27 mouse cellular contexts compared by ENCODE assay signal in the genomic region with DNA sequence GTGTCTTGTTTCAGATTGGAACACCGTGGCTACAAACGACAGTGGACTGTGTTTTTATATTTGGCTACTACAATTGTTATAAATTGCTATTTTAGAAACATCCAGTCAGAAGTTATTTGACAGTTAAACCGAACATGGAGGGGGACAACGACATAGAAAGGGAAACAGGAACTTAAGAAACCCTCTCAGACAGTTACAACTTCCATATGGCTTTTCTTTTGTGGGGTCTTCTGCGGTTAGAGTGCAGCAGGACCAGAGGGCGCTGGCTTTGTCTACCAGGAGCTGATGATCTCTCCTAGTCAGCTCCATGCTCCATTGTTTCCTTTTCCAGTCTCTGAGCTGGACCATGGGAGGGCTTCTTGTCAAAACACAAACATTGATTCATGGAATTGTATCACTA. TPM values are rescaled to one million over a fixed set of nuclear protein-coding genes. Genes with fewer than 3 reads are reported as not detected.
"Had no signal": no experiment of that assay in that cellular context is flagged by ENCODE, and none has a peak within 500 bp of the region (broad histone marks: within the 10 kb centered on the region; RNA-seq: fewer than 3 reads in every experiment).

No protein-coding gene starts in this region.

- H3K4me2 ChIP-seq: heart, embryonic 11.5 days; heart, embryonic 13.5 days; heart, embryonic 15.5 days; hindbrain, embryonic 12.5 days; hindbrain, embryonic 14.5 days; intestine, embryonic 15.5 days; kidney, embryonic 15.5 days; limb, embryonic 13.5 days; limb, embryonic 15.5 days; liver, embryonic 12.5 days had no signal

- H3K4me3 ChIP-seq: heart, adult 2 months; heart, embryonic 13.5 days; heart, embryonic 15.5 days; hindbrain, embryonic 10.5 days; hindbrain, embryonic 12.5 days; intestine, embryonic 15.5 days; kidney, embryonic 15.5 days; limb, embryonic 13.5 days; limb, embryonic 15.5 days; liver, embryonic 12.5 days had no signal

- H3K4me1 ChIP-seq: liver, embryonic 12.5 days had no signal

- ATAC-seq: hindbrain, embryonic 16.5 days; inflammation-experienced regulatory T-cells, adult 6 months; intestine, embryonic 15.5 days; intestine, postnatal 0 days; liver, embryonic 12.5 days had no signal

- DNase-seq: gastrocnemius, postnatal 14 days; gastrocnemius, postnatal 36 days; heart, adult 2 months; heart, postnatal 14 days; heart, postnatal 4 days; kidney, adult 2 months; kidney, adult 9 months; kidney, postnatal 14 days; kidney, postnatal 36 days; layer of hippocampus, adult 9-11 months; layer of hippocampus, postnatal 36 days; left cerebral cortex, postnatal 4 days had no signal

- H3K27ac ChIP-seq: heart, adult 2 months; heart, embryonic 13.5 days; heart, embryonic 15.5 days; hindbrain, embryonic 10.5 days; hindbrain, embryonic 12.5 days; hindbrain, embryonic 14.5 days; intestine, embryonic 15.5 days; kidney, embryonic 15.5 days; kidney, postnatal 0 days; limb, embryonic 13.5 days; limb, embryonic 15.5 days; liver, embryonic 12.5 days had no signal

- H3K9ac ChIP-seq: heart, embryonic 13.5 days; heart, embryonic 15.5 days; hindbrain, embryonic 12.5 days; hindbrain, embryonic 14.5 days; intestine, embryonic 15.5 days; kidney, embryonic 15.5 days; limb, embryonic 13.5 days; limb, embryonic 15.5 days; liver, embryonic 12.5 days had no signal

- H3K27me3 ChIP-seq: heart, embryonic 13.5 days; heart, embryonic 15.5 days; hindbrain, embryonic 12.5 days; intestine, embryonic 15.5 days; kidney, embryonic 15.5 days; limb, embryonic 13.5 days; limb, embryonic 15.5 days; liver, embryonic 12.5 days had no signal

- H3K9me3 ChIP-seq: heart, embryonic 13.5 days; heart, embryonic 15.5 days; hindbrain, embryonic 10.5 days; hindbrain, embryonic 12.5 days; intestine, embryonic 15.5 days; kidney, embryonic 15.5 days; limb, embryonic 13.5 days; limb, embryonic 15.5 days; liver, embryonic 12.5 days had no signal

- H3K36me3 ChIP-seq: heart, embryonic 13.5 days; heart, embryonic 15.5 days; hindbrain, embryonic 10.5 days; hindbrain, embryonic 12.5 days; intestine, embryonic 15.5 days; kidney, embryonic 15.5 days; limb, embryonic 13.5 days; limb, embryonic 15.5 days; liver, embryonic 12.5 days had no signal

RNA-seq across cellular contexts. Expression of a gene that starts 42.5 kb away (rescaled TPM):
- polyA plus RNA-seq: inflammation-experienced regulatory T-cells, adult 6 months had no signal
